Mouse (Mus musculus) CH12.LX (cell line): ENCODE measurements around the gene Hexim2. TPM values are rescaled to one million over a fixed set of nuclear protein-coding genes. Genes with fewer than 3 reads are reported as not detected.

Experiments
- DNase-seq: peaks from one replicate; pipeline ENCODE4 v3.0.0-alpha.2; 2013; ENCODE audit errors: extremely low read depth
- H3K27ac ChIP-seq: 2 replicates; pipeline ENCODE4 v1.5.1; 2012; ENCODE audit warnings: low read depth, mild to moderate bottlenecking, control low read depth, moderate library complexity; ENCODE audit not compliant: insufficient read depth
- H3K27me3 ChIP-seq: replicated peaks from 2 replicates; pipeline ENCODE3; 2012; ENCODE audit warnings: inconsistent platforms
- H3K36me3 ChIP-seq, 2 experiments: replicated peaks in 1 of 2; 2 replicates each; pipeline versions ENCODE3 to v1.6.1; 2012; ENCODE audit warnings: inconsistent platforms in 1 of 2, low read length in 1 of 2, mild to moderate bottlenecking in 1 of 2, mixed read lengths in 1 of 2, moderate library complexity in 1 of 2; ENCODE audit not compliant: control insufficient read depth in 1 of 2, insufficient read depth in 1 of 2
- H3K4me1 ChIP-seq, 2 experiments: 2 replicates each; pipeline ENCODE4 v1.6.1; 2012; ENCODE audit warnings: inconsistent platforms in 1 of 2, moderate library complexity in 1 of 2; ENCODE audit not compliant: insufficient read depth in 2 of 2, control insufficient read depth in 1 of 2
- H3K4me2 ChIP-seq: 2 replicates; pipeline ENCODE4 v1.6.1; 2012; ENCODE audit warnings: low read depth, mild to moderate bottlenecking, control low read depth; ENCODE audit not compliant: poor library complexity, insufficient read depth, severe bottlenecking
- H3K4me3 ChIP-seq, 3 experiments: fragments of 150-350 bp in 1 of 3; sonication (generic) in 1 of 3; replicated peaks in 1 of 3; 2 replicates each; pipeline versions ENCODE3 to v1.5.1; 2011 to 2012; ENCODE audit warnings: low read depth in 2 of 3, low read length in 2 of 3, mild to moderate bottlenecking in 2 of 3, moderate library complexity in 2 of 3, control low read depth in 1 of 3, improper control_type of control experiment in 1 of 3, inconsistent platforms in 1 of 3, mixed read lengths in 1 of 3; ENCODE audit not compliant: poor library complexity in 1 of 3
- H3K79me2 ChIP-seq: replicated peaks from 2 replicates; pipeline ENCODE4 v1.6.1; 2012; ENCODE audit warnings: mild to moderate bottlenecking, moderate library complexity; ENCODE audit not compliant: control insufficient read depth, poor library complexity, insufficient read depth, severe bottlenecking; ENCODE audit errors: extremely low read depth
- H3K9ac ChIP-seq: 2 replicates; pipeline ENCODE4 v1.6.1; 2012; ENCODE audit warnings: low read depth, mild to moderate bottlenecking, control low read depth, moderate library complexity; ENCODE audit not compliant: insufficient read depth
- H3K9me3 ChIP-seq: replicated peaks from 2 replicates; pipeline ENCODE3; 2012; ENCODE audit warnings: low read length, inconsistent platforms, mixed read lengths
- CHD1 ChIP-seq: IDR thresholded peaks from 2 replicates; pipeline ENCODE4 v1.6.1; 2012; ENCODE audit warnings: low read depth, low read length, improper control_type of control experiment, inconsistent platforms
- CHD2 ChIP-seq: IDR thresholded peaks from 2 replicates; pipeline ENCODE4 v1.6.1; 2011; ENCODE audit warnings: low read length, improper control_type of control experiment
- CTCF ChIP-seq, 2 experiments: IDR thresholded peaks in 1 of 2; conservative IDR thresholded peaks in 1 of 2; 2 replicates each; pipeline ENCODE4 v1.5.1; 2011 to 2012; ENCODE audit warnings: low read depth in 2 of 2, low read length in 2 of 2, improper control_type of control experiment in 1 of 2, inconsistent platforms in 1 of 2, mild to moderate bottlenecking in 1 of 2, moderate library complexity in 1 of 2
- EP300 ChIP-seq: IDR thresholded peaks from 2 replicates; pipeline ENCODE4 v1.6.1; 2011; ENCODE audit warnings: low read length, improper control_type of control experiment
- MAFK ChIP-seq: IDR thresholded peaks from 2 replicates; pipeline ENCODE4 v1.6.1; 2011; ENCODE audit warnings: low read length, improper control_type of control experiment; ENCODE audit not compliant: insufficient replicate concordance
- MAX ChIP-seq: IDR thresholded peaks from 2 replicates; pipeline ENCODE4 v1.6.1; 2011; ENCODE audit warnings: low read length, improper control_type of control experiment
- MXI1 ChIP-seq: IDR thresholded peaks from 2 replicates; pipeline ENCODE4 v1.6.1; 2011; ENCODE audit warnings: mild to moderate bottlenecking, low read depth, low read length, improper control_type of control experiment
- MYC ChIP-seq: IDR thresholded peaks from 2 replicates; pipeline ENCODE4 v1.6.1; 2011; ENCODE audit warnings: low read depth, mild to moderate bottlenecking, improper control_type of control experiment, low read length
- NRF1 ChIP-seq: IDR thresholded peaks from 2 replicates; pipeline ENCODE4 v1.6.1; 2014; ENCODE audit warnings: low read depth, mild to moderate bottlenecking, inconsistent platforms, low read length, improper control_type of control experiment, moderate library complexity
- PAX5 ChIP-seq: IDR thresholded peaks from 2 replicates; pipeline ENCODE4 v1.6.1; 2012; ENCODE audit warnings: low read length, inconsistent platforms, mixed read lengths
- RAD21 ChIP-seq: IDR thresholded peaks from 2 replicates; pipeline ENCODE4 v1.6.1; 2011; ENCODE audit warnings: low read depth, mild to moderate bottlenecking, low read length, improper control_type of control experiment, moderate library complexity
- RCOR1 ChIP-seq: conservative IDR thresholded peaks from 2 replicates; pipeline ENCODE4 v1.6.1; 2012; ENCODE audit warnings: low read depth, mild to moderate bottlenecking, inconsistent platforms, low read length, improper control_type of control experiment
- SIN3A ChIP-seq: IDR thresholded peaks from 2 replicates; pipeline ENCODE4 v1.6.1; 2012; ENCODE audit warnings: low read length, improper control_type of control experiment, inconsistent platforms
- TCF12 ChIP-seq: IDR thresholded peaks from 2 replicates; pipeline ENCODE4 v1.6.1; 2014; ENCODE audit warnings: low read depth, mild to moderate bottlenecking, inconsistent platforms, low read length, improper control_type of control experiment
- UBTF ChIP-seq: IDR thresholded peaks from 2 replicates; pipeline ENCODE4 v1.6.1; 2012; ENCODE audit warnings: low read depth, mild to moderate bottlenecking, inconsistent platforms, low read length, improper control_type of control experiment, moderate library complexity
- dilution Hi-C: fragments of 300-500 bp; cut with MboI; formaldehyde crosslinking; loops from 2 replicates; pipeline ENCODE4 v1.14.3; 2020; ENCODE audit warnings: low sequenced_read_pairs; ENCODE audit not compliant: extremely low pct_unique_long_range_greater_than_20kb, extremely low pct_ligation_motif_present
- in situ Hi-C: fragments of 300-500 bp; cut with MboI; formaldehyde crosslinking; loops from 3 replicates; pipeline ENCODE4 v1.14.3; 2019; ENCODE audit warnings: low sequenced_read_pairs, low pct_ligation_motif_present, low pct_unique_long_range_greater_than_20kb, mixed read lengths
- polyA plus RNA-seq: library from polyadenylated mRNA; unstranded; fragments of >175 nt; gene quantifications from 2 replicates; pipeline ENCODE4 v1.2.1, GENCODE M21; 2012; ENCODE audit warnings: low read depth; ENCODE audit not compliant: insufficient read length
- total RNA-seq, 2 experiments: library from RNA; depleted of rRNA; stranded (reverse); fragments of 300-350 nt in 1 of 2; fragments of >200 nt in 1 of 2; gene quantifications; 2 replicates each; pipeline ENCODE4 v1.2.3; 2012 to 2014

Gene Hexim2
- total and polyA plus RNA-seq, 3 experiments: 27.0 to 33.3 (median 28.8) TPM

GRCm38 (mm10) chr11:103173041-103173770 lies 41.0 kb downstream of the Hexim2 start:
- TF ChIP-seq MXI1: peak; percentile 52
- peak; percentile 24; the same call in 1 of the 2 replicates for TF ChIP-seq CHD2
- TF ChIP-seq TCF12: no peak
- no peak for TF ChIP-seq CHD1
- TF ChIP-seq RCOR1: no peak
- TF ChIP-seq SIN3A: 0 out of 2 replicates have a peak, but pooled peaks have one; percentile 21
- 0 out of 2 replicates have a peak, but pooled peaks have one; percentile 29 for TF ChIP-seq EP300
- TF ChIP-seq MAFK: no peak
- peak; percentile 65; the same call in 1 of the 2 replicates for TF ChIP-seq MAX
- TF ChIP-seq CTCF (conservative IDR thresholded peaks at IDR 0.05 in 1 of 2, IDR thresholded peaks at IDR 0.05 in 1 of 2; ENCODE audit: low read depth in 2 of 2, low read length in 2 of 2): no peak
- TF ChIP-seq MYC: peak; percentile 62; the same call in 1 of the 2 replicates
- 0 out of 2 replicates have a peak, but pooled peaks have one; percentile 38 for TF ChIP-seq NRF1
- Histone ChIP-seq H3K27ac (peak overlapping the region; percentile 99), H3K4me1 (peaks cover 26 to 87% of the 10 kb centered on the region in 2 experiments), H3K9ac (peak overlapping the region; percentile 58), H3K27me3 (no peaks in the 10 kb centered on the region), H3K36me3 (no peaks in the 10 kb centered on the region), H3K9me3 (no peaks in the 10 kb centered on the region), H3K79me2 (peaks cover 52% of the 10 kb centered on the region), H3K4me3 (peak overlapping the region; percentile 69 to 79 (median 78)), H3K4me2 (peak overlapping the region; percentile 93)
- in situ Hi-C loops: loop anchor here (5.0 to 25.0 kb wide), 3 partner anchors 99 to 389 kb away; no protein-coding TSS in a partner anchor
- no peak for DNase-seq
- dilution Hi-C loops: no loop called here

GRCm38 (mm10) chr11:103173771-103174344 lies 41.6 kb downstream of the Hexim2 start:
- Histone ChIP-seq H3K27ac (peak overlapping the region; percentile 99), H3K79me2 (peaks cover 58% of the 10 kb centered on the region), H3K4me1 (peaks cover 33 to 89% of the 10 kb centered on the region in 2 experiments), H3K9me3 (no peaks in the 10 kb centered on the region), H3K9ac (peak overlapping the region; percentile 58), H3K27me3 (no peaks in the 10 kb centered on the region), H3K4me2 (peak overlapping the region; percentile 93), H3K36me3 (peaks cover 0 to 4% of the 10 kb centered on the region in 2 experiments), H3K4me3 (peak overlapping the region; percentile 20 to 69 (median 23))
- DNase-seq: peak; percentile 24
- in situ Hi-C loops (loop anchor here (5.0 to 25.0 kb wide), 3 partner anchors 98 to 388 kb away; no protein-coding TSS in a partner anchor), dilution Hi-C loops (no loop called here)
- TF ChIP-seq TCF12: 0 out of 2 replicates have a peak, but pooled peaks have one; percentile 28
- no peak for TF ChIP-seq RAD21
- TF ChIP-seq PAX5: no peak
- 0 out of 2 replicates have a peak, but pooled peaks have one; percentile 36 for TF ChIP-seq UBTF
